Mouse (Mus musculus) kidney, postnatal 0 days (tissue): ENCODE measurements at regions not wholly inside any gene's neighbourhood (a gene's known extent, or its start where the extent isn't known, plus 50 kb on each side); places are given as distances from the start of the nearest gene placed in this dataset.
A peak's percentile ranks its signal among the peaks of the same experiment; 100 is the strongest.
"Not testable (repeated sequence)": the region's sequence is repeated elsewhere in the genome, so short reads cannot be mapped to it uniquely, and the experiment has no call there.

Experiments used
- ATAC-seq: fragments of 200-750 bp; cut with Nextera tagmentation; replicated peaks from 2 replicates; pipeline ENCODE4 v1.8.0; 2017; ENCODE audit warnings: low read depth, moderate number of reproducible peaks, moderate TSS enrichment, moderate library complexity; ENCODE audit not compliant: low FRiP score
- DNase-seq: peaks from one replicate; pipeline ENCODE4 v3.0.0-alpha.2; 2016; ENCODE audit warnings: low spot score
- H3K27ac ChIP-seq: fragments of 300-500 bp; sonication (generic); 2 replicates; pipeline ENCODE4 v1.5.1; 2014; ENCODE audit warnings: mild to moderate bottlenecking
- H3K27me3 ChIP-seq: fragments of 300-500 bp; sonication (generic); 2 replicates; pipeline ENCODE4 v1.6.1; 2014; ENCODE audit warnings: low read length, mixed read lengths; ENCODE audit not compliant: insufficient read depth
- H3K36me3 ChIP-seq: fragments of 300-500 bp; sonication (generic); 2 replicates; pipeline ENCODE4 v1.6.1; 2014; ENCODE audit warnings: low read length, mixed read lengths; ENCODE audit not compliant: insufficient read depth
- H3K4me1 ChIP-seq: fragments of 300-500 bp; sonication (generic); replicated peaks from 2 replicates; pipeline ENCODE4 v1.6.1; 2014; ENCODE audit warnings: antibody characterized with exemption, low read length, mixed read lengths; ENCODE audit not compliant: insufficient read depth
- H3K4me2 ChIP-seq: fragments of 300-500 bp; sonication (generic); 2 replicates; pipeline ENCODE4 v1.6.1; 2014; ENCODE audit warnings: mild to moderate bottlenecking, low read length, moderate library complexity, mixed read lengths
- H3K4me3 ChIP-seq: fragments of 300-500 bp; sonication (generic); replicated peaks from 2 replicates; pipeline ENCODE4 v1.5.1; 2014; ENCODE audit warnings: low read depth, low read length
- H3K9ac ChIP-seq: fragments of 300-500 bp; sonication (generic); 2 replicates; pipeline ENCODE4 v1.6.1; 2014; ENCODE audit warnings: low read depth, low read length
- H3K9me3 ChIP-seq: fragments of 300-500 bp; sonication (generic); replicated peaks from 2 replicates; pipeline ENCODE4 v1.6.1; 2016; ENCODE audit warnings: low read length, inconsistent platforms, mixed read lengths
- CTCF ChIP-seq: IDR thresholded peaks from 2 replicates; pipeline ENCODE4 v1.5.1; 2016; ENCODE audit warnings: antibody characterized with exemption, low read depth, mild to moderate bottlenecking, moderate library complexity
- WGBS: fragments of 180-500 bp; shearing (Covaris S2); extraction: QIAGEN DNeasy Blood & Tissue Kit; methylation state at CpG from one replicate; pipeline ENCODE4 v1.1.7; 2014; 5-methylcytosine and 5-hydroxymethylcytosine counted together

- WGBS, result 48% methylated on average over 6 of the region's 6 CpGs
- Histone ChIP-seq H3K36me3 (no peaks in the 10 kb centered on the region), H3K4me1 (no peaks in the 10 kb centered on the region), H3K27me3 (no peaks in the 10 kb centered on the region), H3K27ac (no peak overlapping the region), H3K4me2 (no peak overlapping the region), H3K9ac (no peak overlapping the region), H3K4me3 (no peak overlapping the region), H3K9me3 (no peaks in the 10 kb centered on the region)
- DNase-seq (no peak), ATAC-seq (no peak)
- TF ChIP-seq CTCF, result no peak
Observed at GRCm38 (mm10) chr2:75781781-75782211, 50.2 kb upstream of the Agps start.

GRCm38 (mm10) chr2:75781078-75781477, 50.9 kb upstream of the Agps start:
- Histone ChIP-seq H3K4me1 (no peaks in the 10 kb centered on the region), H3K27ac (no peak overlapping the region), H3K4me2 (peak overlapping the region; percentile 23; the same call in 1 of the 2 replicates), H3K36me3 (no peaks in the 10 kb centered on the region), H3K9ac (no peak overlapping the region), H3K4me3 (no peak overlapping the region), H3K27me3 (no peaks in the 10 kb centered on the region), H3K9me3 (no peaks in the 10 kb centered on the region)
- peak; percentile 86 for TF ChIP-seq CTCF
- ATAC-seq, result peak; percentile 64
- WGBS, result 0% methylated on average over 3 of the region's 3 CpGs
- DNase-seq, result peak; percentile 90

GRCm38 (mm10) chr2:75778628-75779027, 53.3 kb upstream of the Agps start:
- WGBS, result 88% methylated on average over 3 of the region's 3 CpGs
- peak; percentile 27; the same call in 1 of the 2 replicates for TF ChIP-seq CTCF

GRCm38 (mm10) chr2:75777040-75777451, 54.9 kb upstream of the Agps start:
- Histone ChIP-seq H3K4me3 (no peak overlapping the region), H3K27ac (0 out of 2 replicates have a peak overlapping the region, but pooled peaks have one; percentile 3), H3K9ac (no peak overlapping the region), H3K27me3 (no peaks in the 10 kb centered on the region), H3K4me2 (peak overlapping the region; percentile 36), H3K9me3 (no peaks in the 10 kb centered on the region), H3K36me3 (no peaks in the 10 kb centered on the region), H3K4me1 (peaks cover 9% of the 10 kb centered on the region; the same call in 1 of the 2 replicates)
- no peak for TF ChIP-seq CTCF
- 16% methylated on average over 6 of the region's 6 CpGs for WGBS
- ATAC-seq (no peak), DNase-seq (no peak)

More at GRCm38 (mm10) chr2:75778628-75779027, 53.3 kb upstream of the Agps start:
- H3K4me3 ChIP-seq, H3K9ac ChIP-seq, H3K4me1 ChIP-seq, DNase-seq, H3K27me3 ChIP-seq, H3K36me3 ChIP-seq, H3K27ac ChIP-seq, H3K4me2 ChIP-seq, ATAC-seq, H3K9me3 ChIP-seq: not testable (repeated sequence)

GRCm38 (mm10) chr2:75776533-75776932, 55.4 kb upstream of the Agps start:
- 0 out of 2 replicates have a peak overlapping the region, but pooled peaks have one; percentile 5 for H3K9ac ChIP-seq
- ATAC-seq (no peak), DNase-seq (no peak)
- H3K4me2 ChIP-seq, result peak overlapping the region; percentile 36
- H3K9me3 ChIP-seq, result no peaks in the 10 kb centered on the region
- H3K4me1 ChIP-seq, result peaks cover 9% of the 10 kb centered on the region; the same call in 1 of the 2 replicates
- 0 out of 2 replicates have a peak overlapping the region, but pooled peaks have one; percentile 3 for H3K27ac ChIP-seq
- H3K4me3 ChIP-seq, result no peak overlapping the region
- H3K36me3 ChIP-seq, result no peaks in the 10 kb centered on the region
- no peaks in the 10 kb centered on the region for H3K27me3 ChIP-seq
- TF ChIP-seq CTCF, result no peak
- 22% methylated on average over 12 of the region's 12 CpGs for WGBS

GRCm38 (mm10) chr2:75775217-75775616, 56.8 kb upstream of the Agps start:
- H3K4me2 ChIP-seq, result no peak overlapping the region
- ATAC-seq, result no peak
- no peaks in the 10 kb centered on the region for H3K9me3 ChIP-seq
- no peaks in the 10 kb centered on the region for H3K27me3 ChIP-seq
- H3K4me1 ChIP-seq, result peaks cover 9% of the 10 kb centered on the region
- TF ChIP-seq CTCF, result no peak
- no peaks in the 10 kb centered on the region for H3K36me3 ChIP-seq
- peak overlapping the region; percentile 40; the same call in 1 of the 2 replicates for H3K27ac ChIP-seq
- H3K9ac ChIP-seq, result no peak overlapping the region
- WGBS, result 42% methylated on average over 1 of the region's 1 CpGs
- no peak overlapping the region for H3K4me3 ChIP-seq
- no peak for DNase-seq

- DNase-seq (no peak), ATAC-seq (no peak)
- Histone ChIP-seq H3K4me3 (no peak overlapping the region), H3K9ac (no peak overlapping the region), H3K27ac (peak overlapping the region; percentile 81), H3K9me3 (no peaks in the 10 kb centered on the region), H3K4me1 (peaks cover 13% of the 10 kb centered on the region), H3K36me3 (no peaks in the 10 kb centered on the region), H3K4me2 (no peak overlapping the region), H3K27me3 (no peaks in the 10 kb centered on the region)
- WGBS, result 86% methylated on average over 5 of the region's 5 CpGs
- no peak for TF ChIP-seq CTCF
Observed at GRCm38 (mm10) chr2:75773431-75773830, 58.5 kb upstream of the Agps start.
